Comparison of ENCODE assay signal across 8 mouse cellular contexts in genomic region chr11:43835880-43836740, GRCm38 (mm10).
DNase-seq lines count a peak whose midpoint lies in the region; ATAC-seq and TF ChIP-seq lines count a peak whose summit lies in the region.

No protein-coding gene starts in this region.

- TF ChIP-seq CTCF in cortical plate, adult 2 months (IDR thresholded peaks at IDR 0.05; ENCODE audit: extremely low read depth, insufficient read depth, low read length): peak; percentile 35; the same call in 1 of the 2 replicates
- peak; percentile 75 for TF ChIP-seq CTCF in left cerebral cortex, adult 2 months (IDR thresholded peaks at IDR 0.05)

- peak overlapping the region; percentile 90 for H3K4me2 ChIP-seq in hindbrain, embryonic 16.5 days (ENCODE audit: low read length)

- peak; percentile 99 for ATAC-seq in hindbrain, embryonic 16.5 days

- H3K9ac ChIP-seq in hindbrain, embryonic 16.5 days (ENCODE audit: low read depth, low read length): peak overlapping the region; percentile 80

- no peaks in the 10 kb centered on the region for H3K9me3 ChIP-seq in hindbrain, embryonic 16.5 days (ENCODE audit: control insufficient read depth, low read length)

- peak overlapping the region; percentile 39 for H3K4me3 ChIP-seq in cortical plate, adult 2 months (ENCODE audit: insufficient read depth, low read length)
- peak overlapping the region; percentile 71 for H3K4me3 ChIP-seq in hindbrain, embryonic 16.5 days (ENCODE audit: low read length)
- H3K4me3 ChIP-seq in left cerebral cortex, adult 2 months: peak overlapping the region; percentile 45

- H3K27me3 ChIP-seq in hindbrain, embryonic 16.5 days (replicated peaks; ENCODE audit: control insufficient read depth, insufficient read depth, low read length): peaks cover 5% of the 10 kb centered on the region

- H3K27ac ChIP-seq in cortical plate, adult 2 months (ENCODE audit: insufficient read depth, low read length): no peak overlapping the region
- peak overlapping the region; percentile 64 for H3K27ac ChIP-seq in hindbrain, embryonic 16.5 days (ENCODE audit: low read depth, low read length)
- peak overlapping the region; percentile 75 for H3K27ac ChIP-seq in left cerebral cortex, adult 2 months

- intact Hi-C loops in left cerebral cortex, adult 2 months (cut with DNase I): loop anchor here (2.0 kb wide), 2 partner anchors 375 to 495 kb away; no protein-coding TSS in a partner anchor

- no peaks in the 10 kb centered on the region for H3K36me3 ChIP-seq in hindbrain, embryonic 16.5 days (ENCODE audit: control insufficient read depth, insufficient read depth, low read length)

- 6% methylated on average over 61 of the region's 68 CpGs for WGBS in hindbrain, embryonic 16.5 days

- 0 out of 2 replicates have a peak, but pooled peaks cover 2% of the 10 kb centered on the region for H3K4me1 ChIP-seq in cortical plate, adult 2 months (ENCODE audit: control insufficient read depth, insufficient read depth, low read length)
- H3K4me1 ChIP-seq in hindbrain, embryonic 16.5 days (ENCODE audit: control insufficient read depth, insufficient read depth, low read depth, low read length): peaks cover 8% of the 10 kb centered on the region; the same call in 1 of the 2 replicates

- no peak for TF ChIP-seq POLR2A in cortical plate, adult 2 months (IDR thresholded peaks at IDR 0.05; ENCODE audit: extremely low read depth, insufficient read depth, low read length)

- peak; percentile 65 for DNase-seq in WW6 (ENCODE audit: low read depth, low spot score)
- peak; percentile 82 for DNase-seq in gastrocnemius, postnatal 10 days
- peak; percentile 80 to 84 for DNase-seq in left cerebral cortex, adult 2 months (ENCODE audit: extremely low spot score in 1 of 2, low spot score in 2 of 2)
- DNase-seq in lung, postnatal 25 days (ENCODE audit: low spot score): peak; percentile 59
- peak; percentile 81 for DNase-seq in right cerebral cortex, adult 18-20 months
- peak; percentile 80 for DNase-seq in urinary bladder, postnatal 14 days (ENCODE audit: low spot score)
